ENCODE assay signal across 8 mouse cellular contexts in the genomic region with DNA sequence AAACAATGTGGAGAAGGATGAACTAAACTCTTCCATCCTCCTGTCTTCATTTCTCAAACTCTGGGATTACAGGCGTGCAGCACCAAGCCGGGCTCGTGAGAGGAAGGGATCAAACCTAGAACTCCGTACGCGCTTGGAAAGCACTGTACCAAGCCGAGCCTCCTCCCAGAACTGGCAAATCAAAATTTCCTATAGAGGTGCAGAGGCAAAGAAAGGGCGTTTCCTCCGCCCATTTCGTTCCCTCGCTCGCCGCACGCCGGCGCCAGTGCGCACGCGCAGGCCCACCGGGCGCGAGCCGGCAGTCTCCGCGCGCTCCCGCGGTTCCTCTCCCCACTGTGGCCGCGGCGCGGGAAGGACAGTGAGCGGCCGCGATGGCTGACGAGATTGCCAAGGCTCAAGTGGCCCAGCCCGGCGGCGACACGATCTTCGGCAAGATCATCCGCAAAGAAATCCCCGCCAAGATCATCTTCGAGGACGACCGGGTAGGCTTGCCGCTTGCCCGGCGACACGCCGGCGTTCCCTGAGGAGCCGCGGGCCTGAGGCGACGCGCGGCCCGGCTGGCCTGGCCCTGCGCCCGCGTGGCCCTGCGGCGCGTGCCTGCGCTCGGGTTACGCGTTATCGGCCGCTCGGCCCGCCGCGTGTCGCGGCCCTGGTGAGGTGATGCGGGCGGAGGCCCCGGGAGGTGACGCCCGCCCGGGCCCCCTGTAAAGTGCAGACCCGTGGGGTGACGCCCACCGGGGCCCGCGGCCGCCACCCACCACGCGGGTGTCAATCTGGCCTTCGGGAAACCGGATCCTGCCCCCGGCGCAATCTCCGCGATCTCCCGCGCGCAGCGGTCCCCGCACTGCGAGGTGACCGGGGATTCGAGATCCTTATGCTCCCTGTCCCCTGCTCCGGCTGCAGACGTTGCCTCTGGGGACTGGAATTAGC. TPM values are rescaled to one million over a fixed set of nuclear protein-coding genes. Genes with fewer than 3 reads are reported as not detected.
DNase-seq lines count a peak whose midpoint lies in the region; ATAC-seq and TF ChIP-seq lines count a peak whose summit lies in the region.

A gene (plus strand): TSS at position 265 of the 930 bp plus-strand sequence.

- H3K4me2 ChIP-seq in forebrain, embryonic 13.5 days: peak within 1 kb of the TSS; percentile 73
- peak within 1 kb of the TSS; percentile 76 for H3K4me2 ChIP-seq in heart, postnatal 0 days (ENCODE audit: low read depth, low read length)
- H3K4me2 ChIP-seq in liver, embryonic 15.5 days: peak within 1 kb of the TSS; percentile 90
- H3K4me2 ChIP-seq in neural tube, embryonic 11.5 days (ENCODE audit: low read depth): peak within 1 kb of the TSS; percentile 46
- H3K4me2 ChIP-seq in stomach, embryonic 16.5 days (ENCODE audit: low read depth, low read length): peak within 1 kb of the TSS; percentile 66

- ATAC-seq in forebrain, embryonic 13.5 days: peak; percentile 89
- peak; percentile 85 for ATAC-seq in heart, postnatal 0 days (ENCODE audit: insufficient read depth, low read depth)
- ATAC-seq in liver, embryonic 15.5 days (ENCODE audit: insufficient read depth): peak; percentile 83
- peak; percentile 79 for ATAC-seq in neural tube, embryonic 11.5 days (ENCODE audit: insufficient read depth, low FRiP score, low TSS enrichment)
- ATAC-seq in stomach, embryonic 16.5 days (ENCODE audit: insufficient read depth, low FRiP score): peak; percentile 82

- H3K27ac ChIP-seq in ES-Bruce4 (ENCODE audit: insufficient read depth, low read length): peak within 1 kb of the TSS; percentile 74
- peak within 1 kb of the TSS; percentile 89 for H3K27ac ChIP-seq in forebrain, embryonic 13.5 days
- peak within 1 kb of the TSS; percentile 89 for H3K27ac ChIP-seq in heart, postnatal 0 days (ENCODE audit: low read depth)
- peak within 1 kb of the TSS; percentile 90 for H3K27ac ChIP-seq in liver, embryonic 15.5 days (replicated peaks)
- peak within 1 kb of the TSS; percentile 71 for H3K27ac ChIP-seq in neural tube, embryonic 11.5 days (ENCODE audit: low read depth, low read length)
- H3K27ac ChIP-seq in stomach, embryonic 16.5 days (ENCODE audit: low read length): peak within 1 kb of the TSS; percentile 96

- TF ChIP-seq POLR2A in ES-Bruce4 (IDR thresholded peaks at IDR 0.05; ENCODE audit: insufficient read depth, low read length): peak; percentile 70

- H3K27me3 ChIP-seq in ES-Bruce4 (ENCODE audit: control insufficient read depth, insufficient read depth, low read length, poor library complexity, severe bottlenecking): no peaks in the 10 kb centered on the region
- H3K27me3 ChIP-seq in forebrain, embryonic 13.5 days: no peaks in the 10 kb centered on the region
- H3K27me3 ChIP-seq in heart, postnatal 0 days (ENCODE audit: control insufficient read depth, insufficient read depth, low read length): no peaks in the 10 kb centered on the region
- H3K27me3 ChIP-seq in liver, embryonic 15.5 days: no peaks in the 10 kb centered on the region
- H3K27me3 ChIP-seq in neural tube, embryonic 11.5 days (ENCODE audit: control insufficient read depth, insufficient read depth, low read length): no peaks in the 10 kb centered on the region
- no peaks in the 10 kb centered on the region for H3K27me3 ChIP-seq in stomach, embryonic 16.5 days (ENCODE audit: control insufficient read depth, insufficient read depth, low read length)

- under 1% methylated on average over 98 of the region's 107 CpGs for WGBS in forebrain, embryonic 13.5 days
- WGBS in heart, postnatal 0 days: under 1% methylated on average over 100 of the region's 107 CpGs
- WGBS in liver, embryonic 15.5 days (ENCODE audit: insufficient replicate concordance): under 1% methylated on average over 107 of the region's 107 CpGs
- WGBS in neural tube, embryonic 11.5 days: under 1% methylated on average over 107 of the region's 107 CpGs
- WGBS in stomach, embryonic 16.5 days: under 1% methylated on average over 106 of the region's 107 CpGs

- peak; percentile 25 for TF ChIP-seq CTCF in ES-Bruce4 (IDR thresholded peaks at IDR 0.05; ENCODE audit: low read depth, low read length)
- 0 out of 2 replicates have a peak, but pooled peaks have one; percentile 10 for TF ChIP-seq CTCF in heart, postnatal 0 days (IDR thresholded peaks at IDR 0.05; ENCODE audit: low read depth)

- H3K4me1 ChIP-seq in ES-Bruce4 (ENCODE audit: control insufficient read depth, insufficient read depth, low read length): no peaks in the 10 kb centered on the region
- H3K4me1 ChIP-seq in forebrain, embryonic 13.5 days: peaks cover 29% of the 10 kb centered on the region
- 0 out of 2 replicates have a peak, but pooled peaks cover 7% of the 10 kb centered on the region for H3K4me1 ChIP-seq in heart, postnatal 0 days (ENCODE audit: control insufficient read depth, insufficient read depth)
- H3K4me1 ChIP-seq in liver, embryonic 15.5 days (replicated peaks): peaks cover 63% of the 10 kb centered on the region
- peaks cover 4% of the 10 kb centered on the region; the same call in 1 of the 2 replicates for H3K4me1 ChIP-seq in neural tube, embryonic 11.5 days (ENCODE audit: control insufficient read depth, insufficient read depth, low read length)
- H3K4me1 ChIP-seq in stomach, embryonic 16.5 days (ENCODE audit: control insufficient read depth, insufficient read depth, low read length): peaks cover 12% of the 10 kb centered on the region

- no peak for TF ChIP-seq EP300 in ES-Bruce4 (IDR thresholded peaks at IDR 0.05; ENCODE audit: insufficient read depth, low read depth, low read length)
- TF ChIP-seq EP300 in heart, postnatal 0 days (IDR thresholded peaks at IDR 0.05; ENCODE audit: low read depth): no peak

- peak; percentile 85 for DNase-seq in c-Kit-positive CD71-positive TER-119-positive erythroid progenitor cells, embryonic 14.5 days (ENCODE audit: low spot score)
- DNase-seq in heart, postnatal 0 days (ENCODE audit: low spot score): peak; percentile 89
- peak; percentile 93 to 96 for DNase-seq in kidney, postnatal 4 days
- peak; percentile 95 for DNase-seq in neural tube, embryonic 11.5 days (ENCODE audit: low spot score)

- H3K9ac ChIP-seq in ES-Bruce4 (ENCODE audit: low read depth, poor library complexity, severe bottlenecking): peak within 1 kb of the TSS; percentile 96
- peak within 1 kb of the TSS; percentile 98 for H3K9ac ChIP-seq in forebrain, embryonic 13.5 days
- H3K9ac ChIP-seq in heart, postnatal 0 days (replicated peaks; ENCODE audit: low read depth, low read length): peak within 1 kb of the TSS; percentile 86
- H3K9ac ChIP-seq in liver, embryonic 15.5 days: peak within 1 kb of the TSS; percentile 82
- H3K9ac ChIP-seq in neural tube, embryonic 11.5 days (ENCODE audit: low read length): peak within 1 kb of the TSS; percentile 98
- peak within 1 kb of the TSS; percentile 98 for H3K9ac ChIP-seq in stomach, embryonic 16.5 days (ENCODE audit: low read length)

- H3K36me3 ChIP-seq in ES-Bruce4 (ENCODE audit: control insufficient read depth, insufficient read depth, low read length, poor library complexity, severe bottlenecking): peaks cover 29% of the 10 kb centered on the region
- H3K36me3 ChIP-seq in forebrain, embryonic 13.5 days (ENCODE audit: poor library complexity, severe bottlenecking): peaks cover 23% of the 10 kb centered on the region
- H3K36me3 ChIP-seq in heart, postnatal 0 days (replicated peaks; ENCODE audit: control insufficient read depth, insufficient read depth, low read length): peaks cover 15% of the 10 kb centered on the region
- H3K36me3 ChIP-seq in liver, embryonic 15.5 days (replicated peaks): peaks cover 24% of the 10 kb centered on the region
- peaks cover 3% of the 10 kb centered on the region for H3K36me3 ChIP-seq in neural tube, embryonic 11.5 days (ENCODE audit: control insufficient read depth, insufficient read depth, low read length)
- peaks cover 15% of the 10 kb centered on the region; the same call in 1 of the 2 replicates for H3K36me3 ChIP-seq in stomach, embryonic 16.5 days (ENCODE audit: control insufficient read depth, insufficient read depth, low read length)

- peak within 1 kb of the TSS; percentile 86 for H3K4me3 ChIP-seq in ES-Bruce4 (ENCODE audit: low read depth, low read length)
- H3K4me3 ChIP-seq in forebrain, embryonic 13.5 days: peak within 1 kb of the TSS; percentile 86
- peak within 1 kb of the TSS; percentile 72 for H3K4me3 ChIP-seq in heart, postnatal 0 days (ENCODE audit: low read depth, low read length)
- peak within 1 kb of the TSS; percentile 74 for H3K4me3 ChIP-seq in liver, embryonic 15.5 days (replicated peaks)
- peak within 1 kb of the TSS; percentile 89 for H3K4me3 ChIP-seq in neural tube, embryonic 11.5 days (ENCODE audit: low read depth, low read length)
- peak within 1 kb of the TSS; percentile 86 for H3K4me3 ChIP-seq in stomach, embryonic 16.5 days (replicated peaks; ENCODE audit: low read length)

- H3K9me3 ChIP-seq in ES-Bruce4 (replicated peaks; ENCODE audit: control insufficient read depth, insufficient read depth, low read length, poor library complexity, severe bottlenecking): no peaks in the 10 kb centered on the region
- H3K9me3 ChIP-seq in forebrain, embryonic 13.5 days (replicated peaks): no peaks in the 10 kb centered on the region
- no peaks in the 10 kb centered on the region for H3K9me3 ChIP-seq in heart, postnatal 0 days (replicated peaks; ENCODE audit: control insufficient read depth, low read length)
- H3K9me3 ChIP-seq in liver, embryonic 15.5 days (replicated peaks): no peaks in the 10 kb centered on the region
- H3K9me3 ChIP-seq in neural tube, embryonic 11.5 days (ENCODE audit: control insufficient read depth, low read length): no peaks in the 10 kb centered on the region
- no peaks in the 10 kb centered on the region for H3K9me3 ChIP-seq in stomach, embryonic 16.5 days (replicated peaks; ENCODE audit: control insufficient read depth, low read length)

RNA-seq across cellular contexts. Expression of the gene that starts here (rescaled TPM):
- 321 and 324 TPM in 2 replicates for polyA plus RNA-seq in ES-Bruce4 (2011; ENCODE audit: insufficient read depth, insufficient read length, low read depth, missing spikeins)
- polyA plus RNA-seq in forebrain, embryonic 13.5 days (2015; fragmentation: Nextera tagmentation; extraction: Ambion mirVana): 829 and 971 TPM in 2 replicates
- 704 and 779 TPM in 2 replicates for total RNA-seq in heart, postnatal 0 days (2014; rRNA removed; ENCODE audit: low replicate concordance)
- polyA plus RNA-seq in heart, postnatal 0 days (2015; fragmentation: Nextera tagmentation; extraction: Ambion mirVana): 923 and 965 TPM in 2 replicates
- polyA plus RNA-seq in liver, embryonic 15.5 days (2015; fragmentation: Nextera tagmentation; extraction: Ambion mirVana): 305 and 377 TPM in 2 replicates
- 565 and 591 TPM in 2 replicates for polyA plus RNA-seq in neural tube, embryonic 11.5 days (2014; fragmentation: Nextera tagmentation; extraction: Ambion mirVana)
- 505 and 634 TPM in 2 replicates for polyA plus RNA-seq in stomach, embryonic 16.5 days (2015; fragmentation: Nextera tagmentation; extraction: Ambion mirVana)

Comparison
In these comparisons a context has a peak if more than half of its experiments do, and no peak if none do; other contexts are left out.
1. Peak in every context shown above with its lines: DNase-seq, ATAC-seq, H3K4me3 ChIP-seq and H3K27ac ChIP-seq.